Mouse (Mus musculus) kidney, postnatal 10 days (tissue): ENCODE results near the gene 5031410I06Rik.
"Not testable (repeated sequence)": the region's sequence is repeated elsewhere in the genome, so short reads cannot be mapped to it uniquely, and the experiment has no call there.

ENCODE experiments used
- DNase-seq: peaks from one replicate; pipeline ENCODE4 v3.0.0; 2021; ENCODE audit warnings: mixed read lengths

5031410I06Rik gene

DNA sequence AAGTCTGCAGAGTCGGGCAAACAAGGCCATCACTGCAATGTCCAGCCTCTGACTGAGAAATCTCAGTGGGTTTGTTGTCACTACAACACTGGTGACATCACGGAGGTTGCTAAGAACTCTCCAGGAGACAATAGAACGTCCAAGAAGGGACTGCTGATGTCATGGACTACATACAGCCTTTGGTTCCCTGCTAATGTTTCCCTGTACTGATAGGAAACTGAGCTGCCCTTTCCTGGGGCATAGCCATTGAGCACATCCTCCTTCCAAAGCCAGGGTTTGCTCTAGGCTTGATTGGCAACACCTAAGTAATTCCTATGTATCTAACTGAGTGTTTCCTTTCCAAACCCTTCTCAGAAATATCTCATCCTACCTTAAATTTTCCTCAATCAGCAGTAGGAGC is at the start of gene 5031410I06Rik:
TSS of gene 5031410I06Rik (minus strand) at position 101 of the 400 bp plus-strand sequence.
- not testable (repeated sequence) for DNase-seq

DNA sequence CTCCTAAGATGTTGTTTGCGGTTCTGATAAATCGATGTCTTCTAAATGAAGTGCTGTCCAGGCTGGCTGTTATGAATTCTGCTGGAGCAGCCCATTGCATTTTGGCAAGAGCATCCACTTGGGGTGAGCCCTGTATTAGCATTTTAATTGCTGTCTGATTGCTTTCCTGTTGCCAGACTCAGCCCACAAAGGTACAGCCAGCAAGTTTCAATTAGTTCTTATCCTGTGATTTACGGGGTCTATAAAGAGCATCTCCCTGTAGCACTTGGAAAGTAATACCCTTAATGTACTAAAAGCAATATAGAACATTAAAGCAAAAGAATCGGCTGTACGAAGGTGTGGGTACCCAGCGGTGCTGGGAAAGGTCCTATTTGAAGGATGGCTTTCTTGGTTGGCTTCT is 37.7 kb upstream of the 5031410I06Rik start:
- DNase-seq, result no peak

DNA sequence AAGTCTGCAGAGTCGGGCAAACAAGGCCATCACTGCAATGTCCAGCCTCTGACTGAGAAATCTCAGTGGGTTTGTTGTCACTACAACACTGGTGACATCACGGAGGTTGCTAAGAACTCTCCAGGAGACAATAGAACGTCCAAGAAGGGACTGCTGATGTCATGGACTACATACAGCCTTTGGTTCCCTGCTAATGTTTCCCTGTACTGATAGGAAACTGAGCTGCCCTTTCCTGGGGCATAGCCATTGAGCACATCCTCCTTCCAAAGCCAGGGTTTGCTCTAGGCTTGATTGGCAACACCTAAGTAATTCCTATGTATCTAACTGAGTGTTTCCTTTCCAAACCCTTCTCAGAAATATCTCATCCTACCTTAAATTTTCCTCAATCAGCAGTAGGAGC is 16.2 kb upstream of the 5031410I06Rik start, which contains the start of gene Gm10220:
TSS of gene Gm10220 (minus strand) at position 101 of the 400 bp plus-strand sequence.
- DNase-seq, result not testable (repeated sequence)

DNA sequence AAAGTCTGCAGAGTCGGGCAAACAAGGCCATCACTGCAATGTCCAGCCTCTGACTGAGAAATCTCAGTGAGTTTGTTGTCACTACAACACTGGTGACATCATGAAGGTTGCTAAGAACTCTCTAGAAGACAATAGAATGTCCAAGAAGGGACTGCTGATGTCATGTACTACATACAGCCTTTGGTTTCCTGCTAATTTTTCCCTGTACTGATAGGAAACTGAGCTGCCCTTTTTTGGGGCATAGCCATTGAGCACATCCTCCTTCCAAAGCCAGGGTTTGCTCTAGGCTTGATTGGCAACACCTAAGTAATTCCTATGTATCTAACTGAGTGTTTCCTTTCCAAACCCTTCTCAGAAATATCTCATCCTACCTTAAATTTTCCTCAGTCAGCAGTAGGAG is 16.0 kb downstream of the 5031410I06Rik start, which contains the start of gene Gm10471:
TSS of gene Gm10471 (minus strand) at position 101 of the 400 bp plus-strand sequence.
- DNase-seq, result not testable (repeated sequence)

DNA sequence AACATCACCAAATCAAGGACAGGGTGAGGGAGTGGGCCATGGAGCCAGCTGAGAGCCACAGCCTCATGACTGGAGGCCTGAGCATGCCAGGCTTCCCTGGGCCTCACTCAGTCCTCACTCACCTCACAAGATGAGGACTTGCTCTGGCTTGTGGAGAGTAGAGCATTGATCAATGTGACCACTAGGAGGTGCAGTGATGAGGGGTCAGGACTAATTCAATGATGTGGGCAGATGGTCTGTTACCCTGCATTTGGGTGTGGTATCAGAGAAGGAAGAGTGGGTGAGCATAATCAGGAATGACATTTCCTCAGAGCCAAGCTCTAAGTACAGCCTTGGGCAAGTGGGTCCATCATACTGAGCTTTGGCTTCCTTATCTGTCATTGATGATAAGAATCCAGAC is 26.1 kb downstream of the 5031410I06Rik start:
- DNase-seq, result not testable (repeated sequence)

DNA sequence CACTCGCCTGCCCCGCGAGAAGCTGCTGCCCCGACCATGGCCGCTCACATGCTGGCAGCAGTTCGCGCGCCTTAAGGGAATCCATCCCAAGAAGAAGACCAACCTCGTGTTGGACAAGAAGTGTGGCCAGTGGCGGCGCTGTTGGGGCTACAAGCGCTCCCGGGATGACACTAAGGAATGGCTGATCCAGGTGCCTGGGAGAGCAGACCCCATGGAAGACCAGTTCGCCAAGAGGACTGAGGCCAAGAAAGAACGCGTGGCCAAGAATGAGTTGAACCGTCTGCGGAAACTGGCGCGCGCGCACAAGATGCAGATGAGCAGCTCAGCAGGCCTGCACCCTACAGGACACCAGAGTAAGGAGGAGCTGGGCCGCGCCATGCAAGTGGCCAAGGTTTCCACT is 34.4 kb downstream of the 5031410I06Rik start:
- no peak for DNase-seq

DNA sequence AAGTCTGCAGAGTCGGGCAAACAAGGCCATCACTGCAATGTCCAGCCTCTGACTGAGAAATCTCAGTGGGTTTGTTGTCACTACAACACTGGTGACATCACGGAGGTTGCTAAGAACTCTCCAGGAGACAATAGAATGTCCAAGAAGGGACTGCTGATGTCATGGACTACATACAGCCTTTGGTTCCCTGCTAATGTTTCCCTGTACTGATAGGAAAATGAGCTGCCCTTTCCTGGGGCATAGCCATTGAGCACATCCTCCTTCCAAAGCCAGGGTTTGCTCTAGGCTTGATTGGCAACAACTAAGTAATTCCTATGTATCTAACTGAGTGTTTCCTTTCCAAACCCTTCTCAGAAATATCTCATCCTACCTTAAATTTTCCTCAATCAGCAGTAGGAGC is 46.7 kb downstream of the 5031410I06Rik start, which contains the start of gene Gm7347:
TSS of gene Gm7347 (minus strand) at position 101 of the 400 bp plus-strand sequence.
- DNase-seq, result not testable (repeated sequence)
